Mouse (Mus musculus): ENCODE data around the gene B3gnt9. TPM values are rescaled to one million over a fixed set of nuclear protein-coding genes. Genes with fewer than 3 reads are reported as not detected.

The B3gnt9 gene
- polyA plus RNA-seq, 1 experiment: 16.3 TPM

DNA sequence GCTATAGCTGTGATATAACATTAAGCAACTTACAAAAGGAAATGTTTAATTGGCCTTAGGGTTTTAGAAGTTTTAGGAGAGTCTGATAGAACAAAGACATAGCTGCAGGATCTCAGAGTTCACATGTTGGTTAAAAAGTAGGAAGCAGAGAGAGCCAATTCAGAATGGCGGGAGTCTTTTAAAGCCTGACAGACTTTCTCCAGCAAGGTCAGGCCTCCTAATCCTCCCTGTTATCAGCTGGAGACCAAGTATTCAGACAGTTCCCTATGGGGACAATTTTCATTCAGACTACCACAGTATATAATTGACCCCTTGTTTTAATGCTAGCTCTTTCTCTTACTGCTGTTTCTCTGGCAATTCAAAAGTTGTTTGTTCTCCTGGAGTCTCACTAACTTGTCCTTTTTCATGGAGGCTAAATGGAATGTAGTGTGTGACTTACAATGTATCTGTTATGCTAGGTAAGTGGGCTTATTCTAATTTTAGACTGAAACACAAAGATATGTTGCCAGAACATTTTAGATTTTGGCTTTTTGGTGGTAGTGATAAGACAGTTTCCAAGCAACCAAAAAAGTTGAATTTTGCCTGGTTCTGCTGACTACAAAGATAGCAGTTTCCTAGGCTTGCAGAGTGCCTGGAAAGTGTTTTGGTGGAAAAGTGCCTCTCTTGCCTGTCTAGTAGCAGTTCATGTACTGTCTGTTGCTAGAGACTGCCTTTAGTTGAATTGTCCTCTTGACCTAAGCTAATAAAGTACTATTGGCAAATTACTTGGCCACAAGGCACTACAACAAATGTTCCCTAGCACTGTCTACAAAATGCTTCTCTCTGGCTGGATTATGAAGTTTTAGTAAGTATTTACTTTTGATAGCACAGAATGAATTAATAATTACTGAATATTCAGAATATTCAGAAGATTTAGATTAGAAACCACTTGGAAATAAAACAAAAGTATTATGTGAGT lies 45.5 kb downstream of the B3gnt9 start:
- TF ChIP-seq GATA1 (IDR thresholded peaks at IDR 0.05; ENCODE audit: low read length): no peak

DNA sequence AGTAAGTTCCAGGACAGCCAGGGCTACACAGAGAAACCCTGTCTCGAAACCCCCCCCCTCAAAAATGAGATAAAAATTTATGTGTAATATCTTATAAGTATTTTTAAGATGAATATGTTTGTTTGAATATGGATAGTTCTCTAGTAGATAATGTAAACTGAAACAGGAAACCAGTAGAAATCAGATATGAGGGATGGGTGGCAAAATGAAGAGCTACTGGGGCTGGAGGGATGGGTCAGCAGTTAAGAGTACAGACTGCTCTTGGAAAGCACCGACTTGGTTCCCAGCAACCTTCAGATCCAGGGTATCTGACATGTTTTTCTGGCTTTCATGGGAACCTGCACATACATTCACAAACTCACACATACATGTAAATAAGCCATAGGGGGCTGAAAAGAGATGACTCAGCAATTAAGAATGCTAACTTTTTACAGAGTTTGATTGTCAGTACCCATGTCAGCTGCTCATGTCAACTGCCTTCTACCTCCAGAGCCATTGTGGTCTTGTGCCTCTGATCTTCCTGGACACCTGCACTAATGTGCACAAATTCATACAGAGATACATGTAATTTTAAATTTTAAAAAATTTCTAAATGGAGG lies 47.2 kb downstream of the B3gnt9 start:
- no peak for TF ChIP-seq GATA1 (IDR thresholded peaks at IDR 0.05; ENCODE audit: low read length)

DNA sequence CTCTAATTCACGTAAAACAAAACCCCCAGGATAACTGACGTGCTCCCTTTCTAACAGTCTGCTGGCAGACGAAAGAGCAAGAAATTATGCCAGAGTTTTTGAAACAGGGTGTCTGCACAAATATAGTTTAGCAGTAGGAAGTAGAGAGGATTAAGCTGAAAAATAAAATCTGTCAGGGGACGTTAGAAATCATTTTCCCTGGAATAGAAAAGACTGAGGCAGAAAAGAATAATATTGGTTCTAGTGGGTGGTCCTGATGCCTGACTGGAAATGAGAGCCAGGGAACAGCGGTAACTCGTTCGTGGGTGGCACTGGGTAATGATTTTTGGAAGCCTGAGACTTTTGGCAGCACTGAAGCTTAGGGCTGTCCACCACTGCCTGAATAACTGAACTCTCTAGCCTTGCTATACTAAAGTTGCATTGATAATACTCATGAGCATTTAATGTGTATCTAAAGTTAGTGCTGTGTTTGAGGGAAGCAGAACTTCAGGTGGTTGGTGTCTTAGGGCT lies 48.1 kb downstream of the B3gnt9 start:
- TF ChIP-seq GATA1 (IDR thresholded peaks at IDR 0.05; ENCODE audit: low read length): no peak

DNA sequence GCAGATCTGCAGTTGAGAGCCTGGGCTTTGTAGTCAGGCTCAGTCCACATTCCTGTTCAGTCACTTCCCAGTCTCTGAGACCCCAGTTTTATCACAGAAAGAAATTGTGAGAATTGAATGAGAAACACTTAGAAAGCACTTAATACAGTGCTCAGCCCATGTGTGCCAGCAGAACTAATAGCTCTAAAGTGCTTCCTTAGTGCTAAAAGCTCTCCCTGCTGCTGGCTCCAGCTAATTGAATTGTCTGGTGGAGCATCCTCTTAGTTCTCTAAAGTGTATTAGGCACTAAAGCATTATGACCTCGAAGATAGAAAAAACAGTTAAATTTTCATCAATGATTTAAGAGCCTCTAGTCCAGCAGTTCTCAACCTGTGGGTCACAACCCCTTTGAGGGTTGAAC lies 49.2 kb downstream of the B3gnt9 start:
- no peak for TF ChIP-seq GATA1 (IDR thresholded peaks at IDR 0.05; ENCODE audit: low read length)

Other genes with a start within 250 kb of the B3gnt9 start
- not detected in 2 replicates for gene Ces3a, start 206.6 kb downstream of the B3gnt9 start, polyA plus RNA-seq (2012)
- not detected in 2 replicates for gene Ces3b, start 171.4 kb downstream of the B3gnt9 start, polyA plus RNA-seq (2012)
- gene Ces4a, start 123.4 kb downstream of the B3gnt9 start, polyA plus RNA-seq (2012): not detected in 2 replicates
- gene Cbfb, start 84.5 kb downstream of the B3gnt9 start, polyA plus RNA-seq (2012): 23.6 and 33.1 TPM in 2 replicates
- gene D230025D16Rik, start 30.0 kb downstream of the B3gnt9 start, polyA plus RNA-seq (2012): 4.6 and 6.4 TPM in 2 replicates
- gene Tradd, start 9.5 kb upstream of the B3gnt9 start, polyA plus RNA-seq (2012): 31.1 and 39.7 TPM in 2 replicates
- gene Fbxl8, start 9.5 kb upstream of the B3gnt9 start, polyA plus RNA-seq (2012): 7.0 and 8.3 TPM in 2 replicates
- 0.55 and 0.76 TPM in 2 replicates for gene Hsf4, start 14.6 kb upstream of the B3gnt9 start, polyA plus RNA-seq (2012)
- gene Nol3, start 21.0 kb upstream of the B3gnt9 start, polyA plus RNA-seq (2012): 0.24 and 0.43 TPM in 2 replicates
- gene 4931428F04Rik, start 34.7 kb upstream of the B3gnt9 start, polyA plus RNA-seq (2012): 1.6 and 1.8 TPM in 2 replicates
- 1.3 and 1.4 TPM in 2 replicates for gene Exoc3l, start 40.9 kb upstream of the B3gnt9 start, polyA plus RNA-seq (2012)
- gene E2f4, start 42.5 kb upstream of the B3gnt9 start, polyA plus RNA-seq (2012): 47.6 and 62.4 TPM in 2 replicates
- 0.87 and 0.95 TPM in 2 replicates for gene Elmo3, start 50.4 kb upstream of the B3gnt9 start, polyA plus RNA-seq (2012)
- 3.4 and 4.3 TPM in 2 replicates for gene Lrrc29, start 71.1 kb upstream of the B3gnt9 start, polyA plus RNA-seq (2012)
- gene Tmem208, start 71.2 kb upstream of the B3gnt9 start, polyA plus RNA-seq (2012): 18.3 and 26.8 TPM in 2 replicates
- gene Fhod1, start 92.8 kb upstream of the B3gnt9 start, polyA plus RNA-seq (2012): 7.3 and 7.7 TPM in 2 replicates
- 0.49 and 0.50 TPM in 2 replicates for gene Slc9a5, start 93.7 kb upstream of the B3gnt9 start, polyA plus RNA-seq (2012)
- gene Plekhg4, start 118.1 kb upstream of the B3gnt9 start, polyA plus RNA-seq (2012): not detected in 2 replicates
- not detected in 2 replicates for gene Kctd19, start 158.3 kb upstream of the B3gnt9 start, polyA plus RNA-seq (2012)
- gene Lrrc36, start 158.4 kb upstream of the B3gnt9 start, polyA plus RNA-seq (2012): not detected in 2 replicates
- gene Tppp3, start 216.4 kb upstream of the B3gnt9 start, polyA plus RNA-seq (2012): not detected in 2 replicates
- gene Zdhhc1, start 241.7 kb upstream of the B3gnt9 start, polyA plus RNA-seq (2012): 0.15 and 0.16 TPM in 2 replicates